Comparison of ENCODE assay signal across 11 mouse cellular contexts in the genomic region with DNA sequence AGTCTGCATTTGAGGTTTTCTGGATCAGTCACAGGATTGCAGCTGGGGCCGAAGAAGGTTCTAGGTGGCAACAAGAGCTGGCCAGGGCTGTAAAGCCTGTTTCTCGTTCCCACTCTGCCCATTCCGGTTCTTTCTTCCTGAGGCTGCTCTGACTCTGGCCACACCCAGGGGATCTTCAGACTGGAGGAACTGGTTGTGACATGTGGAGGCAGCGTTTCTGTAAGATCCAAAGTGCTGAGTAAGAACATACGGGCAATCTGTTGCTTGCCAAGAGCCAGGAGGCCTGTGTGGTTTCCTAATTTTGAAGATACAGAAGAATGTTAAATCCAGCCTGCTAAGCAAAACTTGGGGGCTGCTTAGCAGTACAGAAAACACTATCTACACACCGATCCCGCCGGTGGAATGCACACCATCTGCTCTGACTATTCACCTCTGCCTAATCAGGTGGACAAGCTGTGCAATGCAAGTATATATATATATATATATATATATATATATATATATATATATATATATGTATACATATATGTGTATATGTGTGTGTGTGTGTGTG.
DNase-seq lines count a peak whose midpoint lies in the region; ATAC-seq and TF ChIP-seq lines count a peak whose summit lies in the region.
"Had no signal": no experiment of that assay in that cellular context is flagged by ENCODE, and none has a peak within 500 bp of the region (broad histone marks: within the 10 kb centered on the region; RNA-seq: fewer than 3 reads in every experiment).

No protein-coding gene starts in this region.

- no peak overlapping the region for H3K4me3 ChIP-seq in liver, adult 2 months (ENCODE audit: insufficient read depth, low read depth, low read length)
- no peak overlapping the region for H3K4me3 ChIP-seq in stomach, embryonic 14.5 days (ENCODE audit: low read depth, low read length)

- H3K79me2 ChIP-seq in liver, adult 2 months (ENCODE audit: control insufficient read depth, insufficient read depth, low read length): no peaks in the 10 kb centered on the region

- no peak overlapping the region for H3K27ac ChIP-seq in liver, adult 2 months (replicated peaks; ENCODE audit: insufficient read depth, low read depth, low read length)
- no peak overlapping the region for H3K27ac ChIP-seq in stomach, embryonic 14.5 days (ENCODE audit: low read length)

- no peak for TF ChIP-seq CTCF in liver, adult 2 months (IDR thresholded peaks at IDR 0.05; ENCODE audit: low read depth, low read length)

- WGBS in liver, adult 2 months: 67% methylated on average over 8 of the region's 8 CpGs
- WGBS in stomach, embryonic 14.5 days: 57% methylated on average over 8 of the region's 8 CpGs

- peak; percentile 75; the same call in 1 of the 2 replicates for ATAC-seq in stomach, embryonic 14.5 days (ENCODE audit: insufficient number of reproducible peaks, insufficient read depth, low FRiP score, low read depth)

- H3K27me3 ChIP-seq in liver, adult 2 months (ENCODE audit: control insufficient read depth, insufficient read depth, low read length): no peaks in the 10 kb centered on the region
- no peaks in the 10 kb centered on the region for H3K27me3 ChIP-seq in stomach, embryonic 14.5 days (ENCODE audit: control insufficient read depth, insufficient read depth, low read length)

- H3K4me2 ChIP-seq in stomach, embryonic 14.5 days (replicated peaks; ENCODE audit: low read depth, low read length): no peak overlapping the region
- H3K4me2 ChIP-seq: midbrain, embryonic 11.5 days had no signal

- peak; percentile 36 to 56 for DNase-seq in lung, adult 18-20 months
- no peak for DNase-seq in lung, postnatal 25 days (ENCODE audit: low spot score)
- DNase-seq in brain, adult 2 months (ENCODE audit: low read depth, low spot score): peak; percentile 67
- DNase-seq in liver, adult 2 months (ENCODE audit: extremely low read depth, low read depth, low spot score): peak; percentile 46
- DNase-seq in adrenal gland, postnatal 25 days: no peak
- no peak for DNase-seq in spleen, postnatal 14 days (ENCODE audit: low spot score in 2 of 2)
- DNase-seq in gastrocnemius, postnatal 4 days (ENCODE audit: low spot score in 2 of 2): no peak
- DNase-seq: cerebellum, adult 11 months; kidney, adult 18-20 months had no signal

- no peaks in the 10 kb centered on the region for H3K4me1 ChIP-seq in liver, adult 2 months (ENCODE audit: control insufficient read depth, insufficient read depth, low read length)
- 0 out of 2 replicates have a peak, but pooled peaks cover 3% of the 10 kb centered on the region for H3K4me1 ChIP-seq in stomach, embryonic 14.5 days (ENCODE audit: control insufficient read depth, insufficient read depth, low read length)

- no peak for TF ChIP-seq POLR2A in liver, adult 2 months (IDR thresholded peaks at IDR 0.05; ENCODE audit: extremely low read depth, insufficient read depth, low read length)

- H3K9me3 ChIP-seq in stomach, embryonic 14.5 days (ENCODE audit: control insufficient read depth, low read depth, low read length): no peaks in the 10 kb centered on the region

- H3K9ac ChIP-seq in liver, adult 2 months (ENCODE audit: low read depth, low read length): no peak overlapping the region
- H3K9ac ChIP-seq in stomach, embryonic 14.5 days (replicated peaks; ENCODE audit: low read depth, low read length): no peak overlapping the region

- no peaks in the 10 kb centered on the region for H3K36me3 ChIP-seq in liver, adult 2 months (ENCODE audit: control insufficient read depth, insufficient read depth, low read length)
- H3K36me3 ChIP-seq in stomach, embryonic 14.5 days (ENCODE audit: control insufficient read depth, insufficient read depth, low read length): no peaks in the 10 kb centered on the region

Comparison
In these comparisons a context has a peak if more than half of its experiments do, and no peak if none do; other contexts are left out.
1. DNase-seq: peak in lung, adult 18-20 months (2 of 2), brain, adult 2 months (single experiment) and liver, adult 2 months (single experiment); none in lung, postnatal 25 days (single experiment), adrenal gland, postnatal 25 days (single experiment), spleen, postnatal 14 days (0 of 2) and gastrocnemius, postnatal 4 days (0 of 2).